Mouse (Mus musculus): ENCODE data around the gene Fgf2. TPM values are rescaled to one million over a fixed set of nuclear protein-coding genes. Genes with fewer than 3 reads are reported as not detected.

Gene Fgf2
- total and polyA plus RNA-seq, 3 experiments: 0.15 to 0.53 TPM; not detected in 1

DNA sequence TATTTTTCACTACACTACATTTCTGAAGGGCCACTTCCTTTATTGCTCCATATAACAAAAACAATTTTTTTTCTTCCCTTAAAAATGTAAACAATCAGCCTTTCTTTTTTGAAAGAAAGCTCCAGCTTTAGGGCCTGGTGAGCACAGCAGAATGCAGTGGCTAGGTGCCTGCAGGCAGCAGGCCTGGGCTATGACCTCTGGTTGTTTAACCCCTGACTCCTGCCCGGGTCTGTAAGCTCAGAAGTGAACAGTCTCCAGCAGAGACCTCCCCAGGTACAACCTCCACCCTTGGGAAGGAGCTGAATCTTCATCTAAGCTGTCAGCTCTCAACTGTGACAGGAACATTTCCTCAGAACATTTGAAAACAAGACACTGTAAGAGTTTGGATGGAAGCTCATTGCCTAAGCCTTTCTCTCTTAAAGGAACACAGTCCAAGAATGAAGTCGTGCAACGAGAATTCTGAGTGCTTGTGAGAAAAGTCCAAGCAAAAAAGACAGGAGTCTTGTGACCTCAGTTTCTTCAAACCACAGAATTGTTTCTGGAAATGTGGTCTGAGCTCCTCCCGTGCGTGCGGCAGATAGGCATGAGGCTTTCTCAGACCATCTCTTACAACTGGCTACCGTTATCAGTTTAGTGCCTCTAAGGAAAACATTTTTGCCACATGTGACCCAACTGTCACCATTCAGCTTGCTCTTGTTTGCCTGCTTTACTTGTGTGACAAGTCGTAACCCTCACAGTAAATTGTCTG, 44.6 kb upstream of the Fgf2 start (continued):
- TF ChIP-seq MXI1 (IDR thresholded peaks at IDR 0.05; ENCODE audit: low read depth, low read length) (peak; percentile 83), USF2 (IDR thresholded peaks at IDR 0.05; ENCODE audit: borderline replicate concordance in 1 of 2, insufficient read depth in 1 of 2, low read depth in 1 of 2, low read length in 2 of 2) (peak in 1 of 2 experiments; percentile 41; a peak in 1 of 4 replicates), HCFC1 (IDR thresholded peaks at IDR 0.05; ENCODE audit: low read depth, low read length) (no peak), ETS1 (IDR thresholded peaks at IDR 0.05; ENCODE audit: low read depth, low read length) (peak; percentile 86), CHD1 (IDR thresholded peaks at IDR 0.05; ENCODE audit: low read depth, low read length) (no peak), CTCF (IDR thresholded peaks at IDR 0.05 in 2 of 3, conservative IDR thresholded peaks at IDR 0.05 in 1 of 3; ENCODE audit: control insufficient read depth in 1 of 3, insufficient read depth in 1 of 3, low read depth in 2 of 3, low read length in 3 of 3, poor library complexity in 1 of 3, severe bottlenecking in 1 of 3) (no peak), EP300 (IDR thresholded peaks at IDR 0.05; ENCODE audit: low read depth in 1 of 2, low read length in 2 of 2) (peak; percentile 73 to 92), RCOR1 (IDR thresholded peaks at IDR 0.05; ENCODE audit: low read depth, low read length) (peak; percentile 65; the same call in 1 of the 2 replicates), CHD2 (IDR thresholded peaks at IDR 0.05; ENCODE audit: low read length) (no peak), TBP (IDR thresholded peaks at IDR 0.05; ENCODE audit: low read depth, low read length) (no peak), POLR2AphosphoS5 (IDR thresholded peaks at IDR 0.05; ENCODE audit: borderline replicate concordance, low read depth, low read length) (no peak), ZC3H11A (IDR thresholded peaks at IDR 0.05; ENCODE audit: low read depth, low read length) (no peak), NELFE (IDR thresholded peaks at IDR 0.05; ENCODE audit: low read depth, low read length) (peak; percentile 32; the same call in 1 of the 2 replicates), RAD21 (IDR thresholded peaks at IDR 0.05; ENCODE audit: low read depth, low read length) (no peak), NRF1 (IDR thresholded peaks at IDR 0.05; ENCODE audit: insufficient read depth, low read depth, low read length, poor library complexity, severe bottlenecking) (no peak)

DNA sequence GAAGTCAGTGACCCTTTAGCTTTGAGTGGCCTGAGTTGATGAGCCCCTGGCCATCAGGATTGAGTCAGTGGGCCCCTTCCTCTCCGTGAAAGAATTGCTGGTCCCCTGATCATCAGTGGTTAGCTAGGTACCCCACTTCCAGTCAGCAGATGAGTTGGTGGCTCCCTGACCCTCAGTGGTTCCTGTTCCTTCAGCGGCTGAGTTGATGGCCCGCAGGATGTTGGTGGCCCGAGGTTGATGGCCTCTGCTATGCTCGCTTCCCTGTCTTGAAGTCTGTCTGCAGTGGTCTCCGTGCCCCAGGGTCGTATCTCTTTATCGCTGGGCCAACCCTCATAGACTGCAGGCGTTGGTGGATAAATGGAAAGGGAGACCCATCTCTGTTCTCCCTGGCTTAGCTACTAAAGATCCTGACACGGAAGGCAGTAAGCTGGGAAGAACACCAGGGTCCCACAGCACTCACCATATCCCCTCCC, 36.2 kb upstream of the Fgf2 start:
- Histone ChIP-seq H3K4me3 (ENCODE audit: control insufficient read depth in 1 of 2, insufficient read depth in 1 of 2, low read depth in 2 of 2, low read length in 2 of 2) (peak overlapping the region; percentile 78 to 91), H3K27ac (ENCODE audit: control insufficient read depth, low read depth, low read length) (peak overlapping the region; percentile 2; the same call in 1 of the 2 replicates), H3K27me3 (ENCODE audit: control insufficient read depth in 1 of 2, insufficient read depth in 2 of 2, low read length in 2 of 2) (no peaks in the 10 kb centered on the region), H3K9me3 (replicated peaks; ENCODE audit: insufficient read depth, low read length) (no peaks in the 10 kb centered on the region), H3K36me3 (ENCODE audit: control insufficient read depth in 1 of 2, insufficient read depth in 2 of 2, low read length in 2 of 2) (peaks cover 3 to 13% of the 10 kb centered on the region in 2 experiments; a peak in 3 of 4 replicates), H3K4me1 (ENCODE audit: control insufficient read depth in 1 of 2, insufficient read depth in 2 of 2, low read length in 2 of 2) (peaks cover 10% of the 10 kb centered on the region in 2 experiments), H3K9ac (ENCODE audit: control insufficient read depth, low read depth, low read length, poor library complexity, severe bottlenecking) (peak overlapping the region; percentile 63), H3K79me2 (ENCODE audit: control insufficient read depth, insufficient read depth, low read length, poor library complexity) (peaks cover 6% of the 10 kb centered on the region; the same call in 1 of the 2 replicates)
- TF ChIP-seq MYC (IDR thresholded peaks at IDR 0.05; ENCODE audit: low read depth, low read length) (no peak), UBTF (IDR thresholded peaks at IDR 0.05; ENCODE audit: borderline replicate concordance, insufficient read depth, low read depth, low read length) (no peak), TBP (IDR thresholded peaks at IDR 0.05; ENCODE audit: low read depth, low read length) (0 out of 2 replicates have a peak, but pooled peaks have one; percentile 5), RAD21 (IDR thresholded peaks at IDR 0.05; ENCODE audit: low read depth, low read length) (no peak), SMC3 (IDR thresholded peaks at IDR 0.05; ENCODE audit: low read depth, low read length) (no peak)
- no peak for DNase-seq (ENCODE audit: low read depth, low spot score)

Measured in MEL (cell line).